Mouse (Mus musculus) neural tube, embryonic 14.5 days (tissue): Measurements from ENCODE around the gene Colq. TPM values are rescaled to one million over a fixed set of nuclear protein-coding genes. Genes with fewer than 3 reads are reported as not detected.

Experiments
- ATAC-seq: fragments of 200-750 bp; cut with Nextera tagmentation; 2 replicates; pipeline ENCODE4 v1.8.0; 2017; ENCODE audit warnings: low read depth, mild to moderate bottlenecking, moderate TSS enrichment, moderate library complexity
- H3K27ac ChIP-seq: fragments of 300-500 bp; sonication (generic); 2 replicates; pipeline ENCODE4 v1.5.1; 2014; ENCODE audit warnings: low read depth, mild to moderate bottlenecking, control low read depth, low read length, moderate library complexity, mixed read lengths
- H3K27me3 ChIP-seq: fragments of 300-500 bp; sonication (generic); 2 replicates; pipeline ENCODE4 v1.6.1; 2014; ENCODE audit warnings: low read length; ENCODE audit not compliant: control insufficient read depth, insufficient read depth
- H3K36me3 ChIP-seq: fragments of 300-500 bp; sonication (generic); 2 replicates; pipeline ENCODE4 v1.6.1; 2014; ENCODE audit warnings: low read length, mixed read lengths; ENCODE audit not compliant: control insufficient read depth, insufficient read depth
- H3K4me1 ChIP-seq: fragments of 300-500 bp; sonication (generic); 2 replicates; pipeline ENCODE4 v1.6.1; 2014; ENCODE audit warnings: low read length; ENCODE audit not compliant: control insufficient read depth, insufficient read depth
- H3K4me2 ChIP-seq: fragments of 300-500 bp; sonication (generic); 2 replicates; pipeline ENCODE4 v1.6.1; 2014; ENCODE audit warnings: mild to moderate bottlenecking, low read depth, low read length, control low read depth
- H3K4me3 ChIP-seq: fragments of 300-500 bp; sonication (generic); 2 replicates; pipeline ENCODE4 v1.5.1; 2014; ENCODE audit warnings: low read depth, low read length, control low read depth, mixed read lengths
- H3K9ac ChIP-seq: fragments of 300-500 bp; sonication (generic); replicated peaks from 2 replicates; pipeline ENCODE4 v1.6.1; 2014; ENCODE audit warnings: low read depth, mild to moderate bottlenecking, control low read depth, low read length, mixed read lengths
- H3K9me3 ChIP-seq: fragments of 300-500 bp; sonication (generic); 2 replicates; pipeline ENCODE4 v1.6.1; 2016; ENCODE audit warnings: low read length; ENCODE audit not compliant: control insufficient read depth
- WGBS: fragments of 180-500 bp; shearing (Covaris S2); extraction: QIAGEN DNeasy Blood & Tissue Kit; methylation state at CpG from one replicate; pipeline ENCODE4 v1.1.7; 2014; 5-methylcytosine and 5-hydroxymethylcytosine counted together
- polyA plus RNA-seq: library from polyadenylated mRNA; unstranded; fragments of >200 nt; fragmentation: Nextera tagmentation; extraction: Ambion mirVana; gene quantifications from 2 replicates; pipeline ENCODE4 v1.2.1, GENCODE M21; 2014

Colq gene
- polyA plus RNA-seq, 1 experiment from 2014 or later: 0.23 TPM

GRCm38 (mm10) chr14:31583082-31583481 lies 8.1 kb downstream of the Colq start:
- H3K4me1 ChIP-seq: no peaks in the 10 kb centered on the region
- no peak overlapping the region for H3K4me2 ChIP-seq
- no peaks in the 10 kb centered on the region for H3K27me3 ChIP-seq
- no peak overlapping the region for H3K27ac ChIP-seq
- H3K36me3 ChIP-seq: no peaks in the 10 kb centered on the region
- H3K4me3 ChIP-seq: no peak overlapping the region
- no peak for ATAC-seq
- no peak overlapping the region for H3K9ac ChIP-seq
- WGBS: 91% methylated on average over 9 of the region's 9 CpGs
- H3K9me3 ChIP-seq: no peaks in the 10 kb centered on the region

GRCm38 (mm10) chr14:31577966-31578735 lies 13.0 kb downstream of the Colq start:
- Histone ChIP-seq H3K4me1 (no peaks in the 10 kb centered on the region), H3K27ac (no peak overlapping the region), H3K36me3 (no peaks in the 10 kb centered on the region), H3K9me3 (no peaks in the 10 kb centered on the region), H3K9ac (no peak overlapping the region), H3K4me3 (no peak overlapping the region), H3K4me2 (no peak overlapping the region), H3K27me3 (no peaks in the 10 kb centered on the region)
- 55% methylated on average over 9 of the region's 9 CpGs for WGBS
- no peak for ATAC-seq

- Histone ChIP-seq H3K27me3 (no peaks in the 10 kb centered on the region), H3K4me1 (no peaks in the 10 kb centered on the region), H3K4me2 (no peak overlapping the region), H3K9ac (no peak overlapping the region), H3K9me3 (no peaks in the 10 kb centered on the region), H3K27ac (no peak overlapping the region), H3K4me3 (no peak overlapping the region), H3K36me3 (no peaks in the 10 kb centered on the region)
- no peak for ATAC-seq
- 64% methylated on average over 10 of the region's 10 CpGs for WGBS
Observed at GRCm38 (mm10) chr14:31576846-31577697, 14.1 kb downstream of the Colq start.

- ATAC-seq: no peak
- no peak overlapping the region for H3K4me2 ChIP-seq
- no peaks in the 10 kb centered on the region for H3K4me1 ChIP-seq
- no peaks in the 10 kb centered on the region for H3K9me3 ChIP-seq
- 77% methylated on average over 9 of the region's 9 CpGs for WGBS
- H3K4me3 ChIP-seq: no peak overlapping the region
- H3K27ac ChIP-seq: no peak overlapping the region
- H3K9ac ChIP-seq: no peak overlapping the region
- no peaks in the 10 kb centered on the region for H3K36me3 ChIP-seq
- no peaks in the 10 kb centered on the region for H3K27me3 ChIP-seq
Observed at GRCm38 (mm10) chr14:31575866-31576265, 15.3 kb downstream of the Colq start.

GRCm38 (mm10) chr14:31574903-31575665 lies 16.1 kb downstream of the Colq start:
- no peak overlapping the region for H3K27ac ChIP-seq
- H3K4me3 ChIP-seq: no peak overlapping the region
- 93% methylated on average over 18 of the region's 18 CpGs for WGBS
- H3K36me3 ChIP-seq: no peaks in the 10 kb centered on the region
- H3K4me2 ChIP-seq: no peak overlapping the region
- no peaks in the 10 kb centered on the region for H3K4me1 ChIP-seq
- no peak for ATAC-seq
- H3K9ac ChIP-seq: no peak overlapping the region
- no peaks in the 10 kb centered on the region for H3K27me3 ChIP-seq
- H3K9me3 ChIP-seq: no peaks in the 10 kb centered on the region

- ATAC-seq: no peak
- H3K27ac ChIP-seq: no peak overlapping the region
- 69% methylated on average over 9 of the region's 9 CpGs for WGBS
- no peak overlapping the region for H3K4me3 ChIP-seq
- H3K9me3 ChIP-seq: no peaks in the 10 kb centered on the region
- H3K9ac ChIP-seq: no peak overlapping the region
- H3K4me2 ChIP-seq: no peak overlapping the region
- no peaks in the 10 kb centered on the region for H3K36me3 ChIP-seq
- no peaks in the 10 kb centered on the region for H3K27me3 ChIP-seq
- no peaks in the 10 kb centered on the region for H3K4me1 ChIP-seq
Observed at GRCm38 (mm10) chr14:31572561-31573175, 18.5 kb downstream of the Colq start.

GRCm38 (mm10) chr14:31571419-31571818 lies 19.7 kb downstream of the Colq start:
- H3K4me3 ChIP-seq: no peak overlapping the region
- no peaks in the 10 kb centered on the region for H3K4me1 ChIP-seq
- H3K27me3 ChIP-seq: no peaks in the 10 kb centered on the region
- WGBS: 92% methylated on average over 5 of the region's 5 CpGs
- no peaks in the 10 kb centered on the region for H3K9me3 ChIP-seq
- no peak for ATAC-seq
- H3K4me2 ChIP-seq: no peak overlapping the region
- H3K9ac ChIP-seq: no peak overlapping the region
- H3K27ac ChIP-seq: no peak overlapping the region
- H3K36me3 ChIP-seq: no peaks in the 10 kb centered on the region

- 75% methylated on average over 6 of the region's 6 CpGs for WGBS
- ATAC-seq: no peak
Observed at GRCm38 (mm10) chr14:31570131-31570951, 20.8 kb downstream of the Colq start.

More at GRCm38 (mm10) chr14:31570131-31570951, 20.8 kb downstream of the Colq start:
- no peaks in the 10 kb centered on the region for H3K27me3 ChIP-seq
- no peaks in the 10 kb centered on the region for H3K4me1 ChIP-seq
- H3K27ac ChIP-seq: no peak overlapping the region
- H3K9ac ChIP-seq: no peak overlapping the region
- no peak overlapping the region for H3K4me2 ChIP-seq
- no peaks in the 10 kb centered on the region for H3K9me3 ChIP-seq
- H3K4me3 ChIP-seq: no peak overlapping the region
- H3K36me3 ChIP-seq: no peaks in the 10 kb centered on the region
